Mouse (Mus musculus) lung, adult 18-20 months (tissue): ENCODE results near the gene A130010J15Rik.

Experiments used
- DNase-seq, 2 experiments: peaks; one replicate each; pipeline ENCODE4 v3.0.0; 2022; ENCODE audit warnings: mixed read lengths in 2 of 2

Gene A130010J15Rik

GRCm38 (mm10) chr1:193205431-193205830 lies 37.6 kb downstream of the A130010J15Rik start:
- no peak for DNase-seq

DNA sequence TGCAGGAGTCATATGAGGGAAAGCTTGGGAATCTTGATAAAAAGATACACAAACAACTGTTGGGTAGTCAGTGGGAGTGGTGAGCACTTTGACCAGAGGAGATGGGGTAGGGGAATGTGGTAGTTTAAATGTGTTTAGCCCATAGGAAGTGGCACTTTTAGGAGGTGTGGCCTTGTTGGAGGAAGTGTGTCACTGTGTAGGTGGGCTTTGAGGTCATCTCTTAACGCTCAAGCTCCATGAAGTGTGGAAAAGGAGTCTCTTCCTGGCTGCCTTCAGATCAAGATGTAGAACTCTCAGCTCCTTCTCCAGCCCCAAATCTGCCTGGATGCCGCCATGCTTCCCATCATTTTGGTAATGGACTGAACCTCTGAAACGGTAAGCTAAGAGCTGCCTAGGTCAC lies 39.7 kb downstream of the A130010J15Rik start, which contains the start of gene Lamb3:
Lamb3 (plus strand) TSS at position 197 of the 400 bp plus-strand sequence.
- DNase-seq = no peak

- DNase-seq = peak in 1 of 2 experiments; percentile 45
Measured at GRCm38 (mm10) chr1:193208178-193208577, 40.3 kb downstream of the A130010J15Rik start.

DNA sequence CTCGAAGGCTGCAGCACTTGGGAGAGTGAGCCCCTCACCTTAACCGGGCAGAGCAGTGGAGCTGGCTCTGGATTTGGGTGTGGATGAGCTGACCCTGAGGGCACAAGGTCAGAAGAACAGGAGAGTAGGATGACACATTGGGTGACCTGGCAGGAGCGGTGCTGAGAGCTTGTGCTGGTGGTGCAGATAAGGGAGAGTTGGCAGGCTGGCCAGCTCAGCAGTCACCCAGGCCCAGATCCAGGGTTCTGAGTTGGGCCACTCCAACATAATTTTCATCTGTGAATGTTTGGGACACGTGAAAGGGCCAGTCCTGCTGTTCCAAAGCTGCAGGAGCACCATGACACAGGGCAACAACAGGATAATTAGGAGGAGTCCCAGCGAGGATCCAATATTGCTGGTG lies 43.5 kb downstream of the A130010J15Rik start:
- DNase-seq = peak in 1 of 2 experiments; percentile 13

- peak; percentile 17 to 49 for DNase-seq
Measured at GRCm38 (mm10) chr1:193214053-193214452, 46.2 kb downstream of the A130010J15Rik start.

- DNase-seq = no peak
Measured at GRCm38 (mm10) chr1:193216000-193216399, 48.2 kb downstream of the A130010J15Rik start.

DNA sequence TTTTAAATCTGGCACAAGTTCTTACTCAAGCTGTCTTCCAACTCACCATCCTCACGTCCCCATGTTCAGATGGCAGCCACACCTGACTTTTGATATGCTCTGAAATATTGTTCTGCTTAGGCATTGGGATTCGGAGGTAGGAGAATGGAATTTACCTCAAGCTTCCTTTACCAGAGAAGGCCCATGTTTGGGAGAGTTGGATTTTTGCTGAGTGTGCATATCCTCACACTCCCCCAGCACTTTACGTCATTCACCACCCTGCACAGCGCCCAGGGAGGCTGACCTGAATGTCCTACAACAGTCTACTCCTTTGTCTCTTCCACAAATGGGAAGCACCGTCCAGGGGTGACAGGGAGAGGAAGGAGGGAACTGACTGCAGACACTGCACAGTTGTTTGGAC lies 52.6 kb downstream of the A130010J15Rik start:
- DNase-seq = no peak

- DNase-seq = no peak
Measured at GRCm38 (mm10) chr1:193225531-193225930, 57.7 kb downstream of the A130010J15Rik start.

DNA sequence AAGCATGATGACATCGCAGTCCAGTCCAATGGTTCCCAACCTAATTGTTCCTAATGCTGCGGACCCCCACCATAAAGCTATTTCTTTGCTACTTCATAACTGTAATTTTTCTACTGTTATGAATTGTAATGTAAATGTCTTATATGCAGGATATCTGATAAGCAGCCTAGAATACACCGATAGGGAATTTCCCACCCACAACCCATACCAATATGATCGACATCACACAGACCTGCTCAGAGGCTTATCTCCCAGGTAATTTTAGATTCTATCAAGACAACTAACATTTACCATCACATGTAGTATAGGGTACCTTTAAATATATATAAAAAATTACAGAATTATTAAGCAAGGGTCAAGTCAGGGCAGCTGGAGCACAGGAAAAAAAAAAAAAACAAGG lies 58.3 kb downstream of the A130010J15Rik start:
- no peak for DNase-seq

DNA sequence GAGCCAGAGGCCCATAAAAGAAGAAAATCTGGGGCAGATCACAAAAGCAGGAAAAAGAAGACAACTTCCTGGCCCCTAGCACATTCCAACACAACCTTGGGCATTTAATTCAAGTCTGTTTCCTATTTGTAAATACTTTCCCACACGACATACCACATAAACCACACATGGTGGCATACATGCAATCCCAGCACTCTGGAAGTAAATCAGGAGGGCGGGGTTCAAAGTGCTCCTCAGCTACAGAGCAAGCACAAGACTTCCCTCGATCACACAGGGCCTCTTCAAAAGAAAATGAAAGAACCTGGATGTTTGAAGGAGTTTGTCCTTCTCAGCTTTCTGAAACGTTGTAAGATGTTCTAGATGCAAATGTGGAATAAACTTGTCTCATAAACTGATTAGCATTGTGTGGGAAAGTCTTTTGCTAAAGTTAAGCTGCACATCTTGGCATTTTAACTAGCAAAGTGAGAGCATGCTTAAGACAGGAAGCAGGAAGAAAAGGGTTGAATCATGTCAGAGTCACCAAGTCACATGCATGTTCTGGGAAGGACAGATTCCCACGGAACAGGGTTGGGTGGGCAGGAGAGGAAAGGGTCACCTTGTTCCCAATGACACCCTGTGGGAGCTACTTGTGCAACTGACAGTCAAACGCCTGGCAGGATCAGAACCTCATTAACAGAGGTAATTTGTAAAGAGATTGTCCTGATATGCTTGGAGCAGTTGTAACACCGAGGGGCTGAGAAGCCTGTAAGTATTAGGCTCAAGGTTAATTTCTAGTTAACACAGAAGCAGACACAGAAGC lies 59.1 kb downstream of the A130010J15Rik start:
- no peak for DNase-seq
